Mouse (Mus musculus) layer of hippocampus, adult 9-10 months (tissue): ENCODE results near the gene Lrp8.

Experiments
- DNase-seq: peaks from one replicate; pipeline ENCODE4 v3.0.0; 2022; ENCODE audit warnings: low spot score

The Lrp8 gene

DNA sequence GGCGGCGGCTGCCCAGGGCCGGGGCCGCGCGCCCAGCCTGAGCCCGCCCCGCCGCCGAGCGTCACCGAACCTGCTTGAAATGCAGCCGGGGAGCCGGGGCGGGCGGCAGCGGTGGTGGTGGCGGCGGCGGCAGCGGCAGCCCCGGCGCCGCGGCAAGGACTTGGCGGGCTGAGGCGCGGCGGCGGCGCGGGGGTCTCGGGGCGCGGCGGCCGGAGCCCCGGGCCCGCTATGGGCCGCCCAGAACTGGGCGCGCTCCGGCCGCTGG is at the start of gene Lrp8:
TSS of gene Lrp8 (plus strand) at position 77 of the 265 bp plus-strand sequence.
- no peak for DNase-seq

DNA sequence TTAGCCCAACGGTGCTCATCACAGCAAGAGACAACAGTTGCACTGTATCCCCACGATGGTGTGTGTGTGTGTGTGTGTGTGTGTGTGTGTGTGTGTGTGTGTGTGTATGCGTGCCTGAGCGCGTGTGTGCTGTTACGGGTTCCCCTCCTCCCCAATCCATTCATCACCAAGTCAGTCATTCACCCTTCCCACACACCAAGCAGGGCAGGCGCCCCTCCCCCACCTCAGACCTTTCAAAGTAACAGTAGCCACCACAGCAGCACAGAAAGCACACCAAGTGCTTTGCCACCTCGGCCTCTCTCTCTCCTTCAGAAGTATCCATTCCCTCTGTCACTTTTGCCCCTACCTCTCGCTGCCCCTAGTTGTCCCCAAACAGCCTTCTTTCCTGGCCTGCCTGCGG is 45.8 kb upstream of the Lrp8 start:
- no peak for DNase-seq

DNA sequence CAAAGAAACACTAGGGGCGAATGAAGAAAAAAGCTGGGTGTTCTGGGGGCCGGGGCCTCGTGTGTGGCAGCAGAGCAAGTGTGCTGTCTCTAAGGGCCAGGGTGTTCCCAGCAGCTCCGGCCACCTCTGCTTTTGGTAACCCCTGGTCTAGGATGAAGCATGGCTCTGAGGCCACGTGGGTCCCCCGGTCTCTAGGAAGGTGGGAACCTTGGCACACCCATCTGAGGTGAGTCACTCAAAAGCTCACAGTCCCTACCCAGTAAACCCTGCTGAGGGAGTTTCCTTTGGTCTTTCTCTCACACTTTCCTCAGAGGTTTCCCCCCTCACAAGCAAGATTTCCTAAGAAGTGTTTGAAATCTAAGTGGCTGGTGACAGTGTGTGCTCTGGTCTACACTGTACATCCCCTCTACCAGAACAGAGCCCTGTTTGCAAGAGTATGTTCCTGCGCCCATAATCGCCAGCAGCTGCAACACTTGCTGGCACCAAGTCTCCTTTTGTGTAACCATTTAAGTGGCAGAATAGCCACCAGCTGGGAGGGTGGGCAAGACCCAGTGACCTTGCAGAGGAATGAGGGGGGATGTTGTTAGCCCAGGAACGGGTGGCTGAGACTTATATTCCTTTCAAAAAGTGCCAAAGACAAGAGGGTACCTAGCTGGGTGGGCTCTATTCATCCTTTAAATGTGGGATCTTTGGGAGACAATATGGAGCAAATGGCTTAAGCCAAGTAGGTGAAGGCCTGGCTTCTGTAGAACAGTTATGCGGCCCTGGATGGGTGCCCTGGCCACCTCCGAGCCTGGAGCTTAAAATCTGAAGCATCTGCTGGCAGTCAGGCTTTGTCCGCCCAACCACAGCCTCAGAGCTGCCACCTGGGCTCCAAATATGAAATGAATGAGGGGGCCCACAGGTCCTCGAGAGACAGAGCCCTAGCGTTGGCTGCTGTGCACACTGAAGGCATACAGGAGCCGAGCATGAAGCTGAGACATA is 44.3 kb upstream of the Lrp8 start:
- DNase-seq = no peak

DNA sequence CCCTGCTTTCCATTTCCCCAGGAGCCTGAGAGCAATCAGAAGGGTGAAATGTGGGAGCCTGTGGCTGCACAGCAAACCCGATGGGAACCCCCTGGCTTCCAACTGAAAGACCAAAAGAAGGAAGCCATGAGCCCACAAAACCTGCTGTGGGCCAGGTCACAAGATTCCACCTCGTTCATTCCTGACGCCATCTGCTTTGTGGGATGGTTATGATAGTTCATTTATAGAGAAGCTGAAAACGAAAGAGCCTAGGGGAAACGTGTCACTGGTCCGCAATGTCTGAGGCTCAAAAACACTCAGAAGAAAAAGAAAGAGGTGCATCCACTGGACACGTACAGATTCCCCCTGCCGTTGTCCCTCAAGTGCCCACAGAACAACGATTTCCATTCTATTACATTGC is 43.1 kb upstream of the Lrp8 start:
- DNase-seq = no peak

DNA sequence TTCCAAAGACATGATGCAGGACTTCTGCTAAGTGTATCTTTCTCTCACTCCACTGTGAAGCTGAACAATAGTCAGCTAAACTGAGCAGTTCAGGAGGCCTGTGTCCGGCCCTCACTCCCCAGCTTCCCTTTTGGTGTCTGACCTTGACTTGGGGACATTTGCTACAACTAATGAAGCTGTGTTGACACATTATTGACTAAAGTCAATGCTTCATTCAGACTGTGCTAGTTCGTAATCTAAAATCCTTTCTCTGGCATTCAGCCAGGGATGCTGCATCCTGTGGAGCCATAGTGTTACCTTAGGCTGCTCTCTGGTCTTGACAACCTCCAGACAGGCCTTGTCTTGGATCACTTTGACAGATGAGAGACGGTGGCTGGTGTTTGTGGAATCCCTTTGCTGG is 39.1 kb upstream of the Lrp8 start:
- DNase-seq = no peak

GRCm38 (mm10) chr4:107763598-107763997 is 38.5 kb upstream of the Lrp8 start:
- no peak for DNase-seq

GRCm38 (mm10) chr4:107765196-107765813 is 36.8 kb upstream of the Lrp8 start:
- DNase-seq = no peak

- DNase-seq = no peak
These were observed 35.9 kb upstream of the Lrp8 start for GRCm38 (mm10) chr4:107766182-107766581.

GRCm38 (mm10) chr4:107772122-107772825 is 29.8 kb upstream of the Lrp8 start:
- no peak for DNase-seq

DNA sequence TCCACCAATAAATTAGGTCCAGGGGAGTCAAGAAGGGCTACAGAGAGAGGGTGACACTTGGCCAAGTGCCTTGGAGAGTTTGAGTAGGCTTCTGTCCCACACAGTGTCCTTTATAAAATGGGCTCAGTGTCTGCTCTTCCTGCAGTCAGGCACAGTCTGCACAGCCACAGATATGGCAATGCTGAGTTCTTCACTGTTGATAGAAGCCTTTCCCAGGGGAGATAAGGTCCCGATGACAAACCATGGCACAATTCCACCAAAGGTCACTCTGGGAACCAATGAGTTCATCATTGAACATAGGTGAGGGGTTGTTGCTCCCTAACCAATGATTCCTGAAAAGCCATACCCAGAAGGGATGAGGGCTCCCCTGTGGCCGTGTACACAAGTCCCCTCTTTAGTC is 27.2 kb upstream of the Lrp8 start:
- no peak for DNase-seq

- no peak for DNase-seq
These were observed 26.4 kb upstream of the Lrp8 start for GRCm38 (mm10) chr4:107775672-107776071.

- no peak for DNase-seq
These were observed 24.9 kb upstream of the Lrp8 start for GRCm38 (mm10) chr4:107776990-107777673.

GRCm38 (mm10) chr4:107783541-107783940 is 18.5 kb upstream of the Lrp8 start:
- DNase-seq = no peak

GRCm38 (mm10) chr4:107788841-107789240 is 13.2 kb upstream of the Lrp8 start:
- DNase-seq = no peak

GRCm38 (mm10) chr4:107800801-107801200 is 1.3 kb upstream of the Lrp8 start:
- no peak for DNase-seq

DNA sequence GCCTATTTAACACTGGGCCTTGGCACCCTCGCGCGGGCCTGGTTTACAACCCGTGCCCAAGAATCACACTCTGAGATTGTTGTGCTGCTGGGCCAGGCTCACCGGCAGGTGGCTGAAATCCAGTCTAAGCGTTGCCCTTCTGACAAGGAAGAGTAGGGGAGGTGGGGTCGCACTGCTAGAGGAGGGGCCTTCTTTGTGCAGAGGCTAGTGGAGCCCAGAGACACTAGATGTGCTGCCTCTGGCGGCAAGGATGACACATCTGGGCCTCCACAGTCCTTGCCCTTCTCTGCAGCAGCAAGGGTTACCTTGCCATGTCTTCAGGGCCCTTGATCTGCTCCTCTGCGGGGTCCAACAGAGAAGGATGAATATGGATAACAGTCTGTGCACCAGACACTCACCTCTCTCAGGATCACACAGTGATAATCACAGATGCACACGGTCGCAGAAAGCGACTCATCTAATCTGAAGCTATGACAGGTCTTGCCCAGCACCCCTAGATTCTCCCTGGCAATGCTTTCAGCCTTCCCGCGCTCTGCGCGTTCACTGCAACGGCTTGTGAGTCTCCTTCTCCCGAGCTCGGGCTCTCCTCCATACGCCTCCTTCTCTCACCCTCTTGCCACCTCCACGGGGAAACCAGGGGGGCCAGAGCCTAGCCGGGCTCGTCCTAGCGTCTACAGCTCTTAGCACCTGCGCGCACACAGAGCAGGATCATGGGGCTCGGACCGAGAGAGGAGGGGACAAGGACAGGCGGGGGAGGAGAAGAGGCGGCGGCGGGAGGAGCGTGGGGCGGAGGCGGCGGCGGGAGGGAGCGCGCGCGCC is 486 bp upstream of the Lrp8 start:
- no peak for DNase-seq

DNA sequence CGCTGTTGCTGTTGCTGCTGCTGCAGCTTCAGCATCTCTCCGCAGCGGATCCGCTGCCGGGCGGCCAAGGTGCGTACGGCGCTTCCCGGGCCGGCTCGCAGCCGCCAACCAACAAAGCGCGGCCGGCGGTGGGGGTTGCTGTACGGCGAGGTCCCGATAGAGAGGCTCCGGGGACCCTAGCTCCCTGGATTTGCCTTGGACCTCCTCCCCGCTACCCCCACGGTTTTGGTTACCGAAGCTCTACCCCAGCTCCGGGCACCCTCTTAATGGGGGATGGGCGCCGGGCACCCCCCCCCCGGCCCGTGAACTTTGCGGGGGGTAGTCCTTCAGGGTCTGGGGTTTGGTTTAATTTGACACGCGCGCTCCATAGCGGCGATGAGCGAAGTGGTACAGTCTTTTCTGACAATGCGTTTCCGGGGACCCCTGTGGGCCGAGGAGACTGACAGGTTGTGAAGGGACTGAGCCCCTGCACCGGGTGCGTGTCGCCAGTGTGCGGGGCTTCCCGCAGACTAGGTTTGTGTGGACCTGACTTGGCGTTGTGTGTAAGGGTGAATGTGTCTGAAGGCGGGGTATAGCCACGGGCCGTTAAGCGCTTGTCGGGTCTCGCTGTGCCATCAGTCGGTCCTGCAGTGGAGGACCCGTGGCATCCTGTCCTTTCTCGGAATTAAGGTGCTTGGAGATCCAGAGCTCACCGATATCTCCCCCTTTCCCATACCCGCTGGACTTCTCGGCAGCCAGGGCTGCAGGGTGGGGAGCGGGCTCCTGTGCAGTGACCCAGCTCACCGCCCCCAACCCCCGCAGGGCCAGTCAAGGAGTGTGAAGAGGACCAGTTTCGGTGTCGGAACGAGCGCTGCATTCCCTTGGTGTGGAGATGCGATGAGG is 630 bp downstream of the Lrp8 start:
- DNase-seq = no peak

- DNase-seq = no peak
These were observed 1.5 kb downstream of the Lrp8 start for GRCm38 (mm10) chr4:107803351-107804106.

DNA sequence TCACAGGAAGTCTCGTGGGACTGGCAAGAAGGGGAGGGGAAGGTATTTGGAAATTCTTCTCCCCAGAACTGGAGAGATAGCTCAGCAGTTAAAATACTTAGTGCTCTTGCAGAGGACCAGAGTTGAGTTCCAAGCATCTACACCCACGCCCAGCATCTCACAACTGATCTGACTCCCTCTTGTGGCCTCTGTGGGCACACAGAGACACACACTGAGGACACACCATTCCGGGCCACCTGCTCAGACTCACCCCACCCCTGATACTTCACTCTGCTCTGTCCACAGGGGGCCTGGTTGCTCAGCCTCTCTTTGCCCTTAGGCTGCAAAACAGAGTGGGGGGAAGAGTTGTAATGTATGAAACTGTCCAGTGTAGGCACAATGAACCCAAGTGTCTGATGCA is 3.4 kb downstream of the Lrp8 start:
- DNase-seq = no peak

DNA sequence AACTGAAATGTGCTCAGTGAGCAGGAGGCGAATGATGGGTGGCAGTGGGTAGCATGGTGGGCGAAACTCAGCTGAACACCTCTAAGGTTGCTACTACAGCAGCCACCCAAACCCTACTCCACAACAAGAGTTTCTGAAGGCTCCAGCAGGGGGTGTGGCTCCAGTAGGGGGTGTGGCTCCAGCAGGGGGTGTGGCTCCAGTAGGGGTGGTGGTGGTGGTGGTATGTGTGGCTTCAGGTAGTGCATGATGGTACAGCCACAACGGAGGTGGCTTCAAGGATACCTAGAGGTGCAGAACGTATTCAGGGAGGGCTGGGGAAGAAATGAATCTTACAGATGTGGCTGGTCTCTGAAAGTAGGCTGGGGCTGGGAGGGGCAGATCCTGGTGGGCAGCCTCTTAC is 5.7 kb downstream of the Lrp8 start:
- no peak for DNase-seq
